Mouse (Mus musculus): ENCODE measurements at regions not wholly inside any gene's neighbourhood (a gene's known extent, or its start where the extent isn't known, plus 50 kb on each side); places are given as distances from the start of the nearest gene placed in this dataset.
"Not testable (repeated sequence)": the region's sequence is repeated elsewhere in the genome, so short reads cannot be mapped to it uniquely, and the experiment has no call there.

GRCm38 (mm10) chr8:89563544-89563943 lies 519.6 kb upstream of the Sall1 start:
- no peak for DNase-seq (ENCODE audit: low read depth, low spot score)

- DNase-seq (ENCODE audit: low read depth, low spot score) = no peak
These were observed 518.6 kb upstream of the Sall1 start for GRCm38 (mm10) chr8:89562597-89562996.

- DNase-seq (ENCODE audit: low read depth, low spot score) = no peak
These were observed 497.3 kb upstream of the Sall1 start for GRCm38 (mm10) chr8:89541231-89541630.

GRCm38 (mm10) chr8:89534605-89535004 lies 490.6 kb upstream of the Sall1 start:
- no peak for DNase-seq (ENCODE audit: low read depth, low spot score)

GRCm38 (mm10) chr8:89525041-89525440 lies 481.1 kb upstream of the Sall1 start:
- DNase-seq (ENCODE audit: low read depth, low spot score) = no peak

GRCm38 (mm10) chr8:89523336-89523735 lies 479.4 kb upstream of the Sall1 start:
- DNase-seq (ENCODE audit: low read depth, low spot score) = no peak

GRCm38 (mm10) chr8:89516602-89517001 lies 472.6 kb upstream of the Sall1 start:
- DNase-seq (ENCODE audit: low read depth, low spot score) = no peak

GRCm38 (mm10) chr8:89514270-89514669 lies 470.3 kb upstream of the Sall1 start:
- DNase-seq (ENCODE audit: low read depth, low spot score) = no peak

GRCm38 (mm10) chr8:89507639-89508038 lies 463.7 kb upstream of the Sall1 start:
- DNase-seq (ENCODE audit: low read depth, low spot score) = no peak

- no peak for DNase-seq (ENCODE audit: low read depth, low spot score)
These were observed 459.7 kb upstream of the Sall1 start for GRCm38 (mm10) chr8:89503545-89504234.

- no peak for DNase-seq (ENCODE audit: low read depth, low spot score)
These were observed 459.1 kb upstream of the Sall1 start for GRCm38 (mm10) chr8:89503030-89503429.

- DNase-seq (ENCODE audit: low read depth, low spot score) = no peak
These were observed 457.8 kb upstream of the Sall1 start for GRCm38 (mm10) chr8:89501756-89502155.

- no peak for DNase-seq (ENCODE audit: low read depth, low spot score)
These were observed 455.9 kb upstream of the Sall1 start for GRCm38 (mm10) chr8:89499831-89500230.

- DNase-seq (ENCODE audit: low read depth, low spot score) = no peak
These were observed 454.2 kb upstream of the Sall1 start for GRCm38 (mm10) chr8:89498088-89498695.

GRCm38 (mm10) chr8:89492336-89492735 lies 448.4 kb upstream of the Sall1 start:
- DNase-seq (ENCODE audit: low read depth, low spot score) = no peak

GRCm38 (mm10) chr8:89482481-89482880 lies 438.5 kb upstream of the Sall1 start:
- not testable (repeated sequence) for DNase-seq (ENCODE audit: low read depth, low spot score)

GRCm38 (mm10) chr8:89476930-89477329 lies 433.0 kb upstream of the Sall1 start:
- no peak for DNase-seq (ENCODE audit: low read depth, low spot score)

GRCm38 (mm10) chr8:89471116-89471515 lies 427.2 kb upstream of the Sall1 start:
- no peak for DNase-seq (ENCODE audit: low read depth, low spot score)

- no peak for DNase-seq (ENCODE audit: low read depth, low spot score)
These were observed 424.8 kb upstream of the Sall1 start for GRCm38 (mm10) chr8:89468782-89469220.

- no peak for DNase-seq (ENCODE audit: low read depth, low spot score)
These were observed 421.3 kb upstream of the Sall1 start for GRCm38 (mm10) chr8:89465211-89465753.

- DNase-seq (ENCODE audit: low read depth, low spot score) = no peak
These were observed 412.6 kb upstream of the Sall1 start for GRCm38 (mm10) chr8:89456517-89456916.

- no peak for DNase-seq (ENCODE audit: low read depth, low spot score)
These were observed 411.8 kb upstream of the Sall1 start for GRCm38 (mm10) chr8:89455731-89456130.

GRCm38 (mm10) chr8:89454197-89454596 lies 410.2 kb upstream of the Sall1 start:
- DNase-seq (ENCODE audit: low read depth, low spot score) = no peak

All from skeletal muscle tissue, adult 2 months (tissue).